In genomic region chr2:26575378-26575777, GRCm38 (mm10) we compare ENCODE assay signal across 19 mouse cellular contexts. TPM values are rescaled to one million over a fixed set of nuclear protein-coding genes. Genes with fewer than 3 reads are reported as not detected.
DNase-seq lines count a peak whose midpoint lies in the region; ATAC-seq lines count a peak whose summit lies in the region.
"Had no signal": no experiment of that assay in that cellular context is flagged by ENCODE, and none has a peak within 500 bp of the region (broad histone marks: within the 10 kb centered on the region; RNA-seq: fewer than 3 reads in every experiment).

No protein-coding gene starts in this region.

- no peak overlapping the region for H3K9ac ChIP-seq in kidney, embryonic 14.5 days (ENCODE audit: low read depth, low read length)
- no peak overlapping the region for H3K9ac ChIP-seq in neural tube, embryonic 13.5 days
- no peak overlapping the region for H3K9ac ChIP-seq in forebrain, embryonic 12.5 days
- H3K9ac ChIP-seq: forebrain, postnatal 0 days; limb, embryonic 12.5 days had no signal

- peaks cover 93% of the 10 kb centered on the region for H3K4me1 ChIP-seq in heart, embryonic 10.5 days
- peaks cover 21% of the 10 kb centered on the region for H3K4me1 ChIP-seq in kidney, embryonic 14.5 days (ENCODE audit: control insufficient read depth, insufficient read depth, low read length)
- peaks cover 31% of the 10 kb centered on the region for H3K4me1 ChIP-seq in neural tube, embryonic 13.5 days (replicated peaks)
- peaks cover 25% of the 10 kb centered on the region for H3K4me1 ChIP-seq in forebrain, embryonic 12.5 days

- no peaks in the 10 kb centered on the region for H3K36me3 ChIP-seq in heart, embryonic 10.5 days
- H3K36me3 ChIP-seq in kidney, embryonic 14.5 days (ENCODE audit: control insufficient read depth, insufficient read depth, low read length), result no peaks in the 10 kb centered on the region
- no peaks in the 10 kb centered on the region for H3K36me3 ChIP-seq in neural tube, embryonic 13.5 days
- H3K36me3 ChIP-seq in forebrain, embryonic 12.5 days (replicated peaks), result no peaks in the 10 kb centered on the region
- H3K36me3 ChIP-seq: limb, embryonic 12.5 days had no signal

- WGBS in heart, embryonic 10.5 days, result 51% methylated on average over 1 of the region's 1 CpGs
- 82% methylated on average over 1 of the region's 1 CpGs for WGBS in kidney, embryonic 14.5 days
- 89% methylated on average over 1 of the region's 1 CpGs for WGBS in neural tube, embryonic 13.5 days
- WGBS in forebrain, embryonic 12.5 days, result 78% methylated on average over 1 of the region's 1 CpGs

- no peaks in the 10 kb centered on the region for H3K9me3 ChIP-seq in heart, embryonic 10.5 days
- H3K9me3 ChIP-seq in kidney, embryonic 14.5 days (ENCODE audit: control insufficient read depth, low read length), result no peaks in the 10 kb centered on the region
- H3K9me3 ChIP-seq in neural tube, embryonic 13.5 days, result no peaks in the 10 kb centered on the region
- no peaks in the 10 kb centered on the region for H3K9me3 ChIP-seq in forebrain, embryonic 12.5 days
- H3K9me3 ChIP-seq: limb, embryonic 12.5 days had no signal

- H3K4me2 ChIP-seq in kidney, embryonic 14.5 days (replicated peaks; ENCODE audit: low read depth, low read length), result no peak overlapping the region
- no peak overlapping the region for H3K4me2 ChIP-seq in neural tube, embryonic 13.5 days
- no peak overlapping the region for H3K4me2 ChIP-seq in forebrain, embryonic 12.5 days
- H3K4me2 ChIP-seq: limb, embryonic 12.5 days had no signal

- DNase-seq in heart, embryonic 10.5 days (ENCODE audit: low spot score), result no peak
- no peak for DNase-seq in heart, postnatal 25 days (ENCODE audit: low spot score)
- DNase-seq in kidney, postnatal 36 days, result no peak
- DNase-seq in neural tube, embryonic 10.5 days (ENCODE audit: extremely low spot score, low spot score), result no peak
- no peak for DNase-seq in retina, embryonic 14.5 days (ENCODE audit: low spot score)
- DNase-seq: cerebellum, adult 18-20 months; forebrain, postnatal 0 days; layer of hippocampus, adult 9-11 months; midbrain, embryonic 14.5 days; thymus, postnatal 36 days had no signal

- peak overlapping the region; percentile 19; the same call in 1 of the 2 replicates for H3K4me3 ChIP-seq in heart, embryonic 10.5 days
- no peak overlapping the region for H3K4me3 ChIP-seq in kidney, embryonic 14.5 days (ENCODE audit: low read length)
- H3K4me3 ChIP-seq in neural tube, embryonic 13.5 days, result no peak overlapping the region
- H3K4me3 ChIP-seq in forebrain, embryonic 12.5 days (replicated peaks), result no peak overlapping the region
- H3K4me3 ChIP-seq: limb, embryonic 12.5 days had no signal

- H3K27me3 ChIP-seq in heart, embryonic 10.5 days (ENCODE audit: insufficient read depth, poor library complexity, severe bottlenecking), result no peaks in the 10 kb centered on the region
- H3K27me3 ChIP-seq in kidney, embryonic 14.5 days (ENCODE audit: control insufficient read depth, insufficient read depth, low read length), result no peaks in the 10 kb centered on the region
- no peaks in the 10 kb centered on the region for H3K27me3 ChIP-seq in neural tube, embryonic 13.5 days
- H3K27me3 ChIP-seq in forebrain, embryonic 12.5 days, result 0 out of 2 replicates have a peak, but pooled peaks cover 3% of the 10 kb centered on the region
- H3K27me3 ChIP-seq: Patski had no signal

- intact Hi-C loops in heart, postnatal 25 days (cut with DNase I), result no loop called here

- ATAC-seq in kidney, embryonic 14.5 days (ENCODE audit: low FRiP score, low TSS enrichment), result no peak
- no peak for ATAC-seq in neural tube, embryonic 13.5 days (ENCODE audit: low read depth)
- no peak for ATAC-seq in forebrain, embryonic 12.5 days (ENCODE audit: low FRiP score)
- ATAC-seq: forebrain, postnatal 0 days; Patski had no signal

- peak overlapping the region; percentile 82 for H3K27ac ChIP-seq in heart, embryonic 10.5 days
- H3K27ac ChIP-seq in kidney, embryonic 14.5 days (ENCODE audit: low read depth, low read length), result peak overlapping the region; percentile 2; the same call in 1 of the 2 replicates
- peak overlapping the region; percentile 42; the same call in 1 of the 2 replicates for H3K27ac ChIP-seq in neural tube, embryonic 13.5 days (replicated peaks)
- H3K27ac ChIP-seq in forebrain, embryonic 12.5 days, result no peak overlapping the region
- H3K27ac ChIP-seq: limb, embryonic 12.5 days had no signal

RNA-seq across cellular contexts. Expression of gene Egfl7, which starts 4.4 kb away (rescaled TPM):
- 164 and 186 TPM in 2 replicates for polyA plus RNA-seq in heart, embryonic 10.5 days (2016; fragmentation: Nextera tagmentation; extraction: Ambion mirVana)
- total RNA-seq in heart, postnatal 25 days (2021), result 100 to 1,000 TPM; 149 to 179 TPM
- 172 and 194 TPM in 2 replicates for polyA plus RNA-seq in kidney, embryonic 14.5 days (2014; fragmentation: Nextera tagmentation; extraction: Ambion mirVana)
- 78.3 and 82.0 TPM in 2 replicates for polyA plus RNA-seq in neural tube, embryonic 13.5 days (2015; fragmentation: Nextera tagmentation; extraction: Ambion mirVana)
- 47.9 and 54.9 TPM in 2 replicates for polyA plus RNA-seq in forebrain, embryonic 12.5 days (2016; fragmentation: Nextera tagmentation; extraction: Ambion mirVana)

RNA-seq across cellular contexts. Expression of gene Gm20532, which starts 11.1 kb away (rescaled TPM):
- not detected in 2 replicates for polyA plus RNA-seq in heart, embryonic 10.5 days (2016; fragmentation: Nextera tagmentation; extraction: Ambion mirVana)
- total RNA-seq in heart, postnatal 25 days (2021), result not detected
- not detected in 2 replicates for polyA plus RNA-seq in kidney, embryonic 14.5 days (2014; fragmentation: Nextera tagmentation; extraction: Ambion mirVana)
- not detected in 2 replicates for polyA plus RNA-seq in neural tube, embryonic 13.5 days (2015; fragmentation: Nextera tagmentation; extraction: Ambion mirVana)
- not detected in 2 replicates for polyA plus RNA-seq in forebrain, embryonic 12.5 days (2016; fragmentation: Nextera tagmentation; extraction: Ambion mirVana)
- total RNA-seq: adrenal gland, postnatal 14 days; forebrain, postnatal 0 days had no signal
- polyA plus RNA-seq: C2C12; embryonic facial prominence, embryonic 11.5 days; forebrain, postnatal 0 days; gonadal fat pad, adult 2 months; midbrain, embryonic 14.5 days; Patski had no signal

RNA-seq across cellular contexts. Expression of gene Agpat2, which starts 28.8 kb away (rescaled TPM):
- polyA plus RNA-seq in heart, embryonic 10.5 days (2016; fragmentation: Nextera tagmentation; extraction: Ambion mirVana), result 20.4 and 28.9 TPM in 2 replicates
- total RNA-seq in heart, postnatal 25 days (2021), result 10 to 100 TPM; 49.7 to 51.6 TPM
- polyA plus RNA-seq in kidney, embryonic 14.5 days (2014; fragmentation: Nextera tagmentation; extraction: Ambion mirVana), result 30.0 and 41.4 TPM in 2 replicates
- 6.0 and 7.4 TPM in 2 replicates for polyA plus RNA-seq in neural tube, embryonic 13.5 days (2015; fragmentation: Nextera tagmentation; extraction: Ambion mirVana)
- polyA plus RNA-seq in forebrain, embryonic 12.5 days (2016; fragmentation: Nextera tagmentation; extraction: Ambion mirVana), result 5.4 and 6.7 TPM in 2 replicates

RNA-seq across cellular contexts. Expression of gene Fam69b, which starts 52.9 kb away (rescaled TPM):
- polyA plus RNA-seq in heart, embryonic 10.5 days (2016; fragmentation: Nextera tagmentation; extraction: Ambion mirVana), result 15.7 and 18.2 TPM in 2 replicates
- 10 to 100 TPM; 26.9 to 28.9 TPM for total RNA-seq in heart, postnatal 25 days (2021)
- polyA plus RNA-seq in kidney, embryonic 14.5 days (2014; fragmentation: Nextera tagmentation; extraction: Ambion mirVana), result 30.3 and 39.1 TPM in 2 replicates
- polyA plus RNA-seq in neural tube, embryonic 13.5 days (2015; fragmentation: Nextera tagmentation; extraction: Ambion mirVana), result 91.8 and 101 TPM in 2 replicates
- polyA plus RNA-seq in forebrain, embryonic 12.5 days (2016; fragmentation: Nextera tagmentation; extraction: Ambion mirVana), result 67.1 and 67.2 TPM in 2 replicates

RNA-seq across cellular contexts. Expression of gene Notch1, which starts 58.9 kb away (rescaled TPM):
- polyA plus RNA-seq in heart, embryonic 10.5 days (2016; fragmentation: Nextera tagmentation; extraction: Ambion mirVana), result 13.2 and 16.6 TPM in 2 replicates
- total RNA-seq in heart, postnatal 25 days (2021), result 10 to 100 TPM; 27.5 to 32.3 TPM
- polyA plus RNA-seq in kidney, embryonic 14.5 days (2014; fragmentation: Nextera tagmentation; extraction: Ambion mirVana), result 33.4 and 45.1 TPM in 2 replicates
- polyA plus RNA-seq in neural tube, embryonic 13.5 days (2015; fragmentation: Nextera tagmentation; extraction: Ambion mirVana), result 19.3 and 20.5 TPM in 2 replicates
- 49.5 and 61.8 TPM in 2 replicates for polyA plus RNA-seq in forebrain, embryonic 12.5 days (2016; fragmentation: Nextera tagmentation; extraction: Ambion mirVana)
